Mouse (Mus musculus): ENCODE data around the gene Nrip3.

Nrip3 gene

GRCm38 (mm10) chr7:109781470-109782203 is at the start of gene Nrip3:
Gene Nrip3, minus strand, starts transcription at chr7:109782025.
- peak; percentile 85 for DNase-seq (ENCODE audit: low spot score)

- no peak for DNase-seq (ENCODE audit: low spot score)
Observed at GRCm38 (mm10) chr7:109831376-109831775, 49.6 kb upstream of the Nrip3 start.

DNA sequence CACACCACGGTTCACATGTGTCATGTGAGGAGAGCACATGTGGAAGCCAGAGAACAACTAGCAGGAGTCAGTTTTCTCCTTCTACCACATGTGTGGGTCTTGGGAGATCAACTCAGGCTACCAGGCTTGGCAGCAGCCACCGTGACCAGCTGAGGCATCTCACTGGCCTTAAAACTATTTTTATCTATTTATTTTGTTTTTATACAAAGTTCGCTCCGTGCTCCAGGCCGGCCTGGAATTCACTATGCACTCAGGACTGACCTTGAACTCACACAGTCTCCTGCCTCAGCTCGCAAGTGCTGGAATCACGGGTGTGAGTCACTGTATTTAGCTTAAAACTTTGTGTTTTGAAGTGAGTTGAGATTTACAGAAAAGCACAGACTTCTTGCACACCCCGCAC is 45.1 kb upstream of the Nrip3 start:
- no peak for DNase-seq (ENCODE audit: low spot score)

DNA sequence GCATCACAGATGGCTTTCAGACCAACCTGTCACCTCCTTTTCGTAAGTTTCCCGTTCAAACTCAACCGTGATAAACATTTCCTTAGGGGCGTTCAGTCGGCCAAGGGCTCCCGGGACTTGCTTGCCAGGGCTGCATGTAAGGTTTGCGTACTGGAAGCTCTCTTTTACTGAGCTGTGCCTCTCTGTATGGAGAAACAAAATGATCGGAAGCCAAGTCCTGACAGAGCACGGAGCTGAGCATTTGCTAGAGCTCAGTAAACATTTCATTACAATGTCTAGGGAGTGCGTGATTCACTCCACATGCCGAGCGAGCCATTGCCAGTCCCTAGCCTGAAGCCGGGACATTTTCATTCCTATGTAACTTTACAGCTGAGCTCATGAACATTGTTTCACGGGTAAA is 43.5 kb upstream of the Nrip3 start:
- DNase-seq (ENCODE audit: low spot score): no peak

GRCm38 (mm10) chr7:109818600-109818999 is 36.8 kb upstream of the Nrip3 start:
- no peak for DNase-seq (ENCODE audit: low spot score)

- no peak for DNase-seq (ENCODE audit: low spot score)
Observed at GRCm38 (mm10) chr7:109817954-109818353, 36.1 kb upstream of the Nrip3 start.

- no peak for DNase-seq (ENCODE audit: low spot score)
Observed at GRCm38 (mm10) chr7:109813330-109814140, 31.7 kb upstream of the Nrip3 start.

DNA sequence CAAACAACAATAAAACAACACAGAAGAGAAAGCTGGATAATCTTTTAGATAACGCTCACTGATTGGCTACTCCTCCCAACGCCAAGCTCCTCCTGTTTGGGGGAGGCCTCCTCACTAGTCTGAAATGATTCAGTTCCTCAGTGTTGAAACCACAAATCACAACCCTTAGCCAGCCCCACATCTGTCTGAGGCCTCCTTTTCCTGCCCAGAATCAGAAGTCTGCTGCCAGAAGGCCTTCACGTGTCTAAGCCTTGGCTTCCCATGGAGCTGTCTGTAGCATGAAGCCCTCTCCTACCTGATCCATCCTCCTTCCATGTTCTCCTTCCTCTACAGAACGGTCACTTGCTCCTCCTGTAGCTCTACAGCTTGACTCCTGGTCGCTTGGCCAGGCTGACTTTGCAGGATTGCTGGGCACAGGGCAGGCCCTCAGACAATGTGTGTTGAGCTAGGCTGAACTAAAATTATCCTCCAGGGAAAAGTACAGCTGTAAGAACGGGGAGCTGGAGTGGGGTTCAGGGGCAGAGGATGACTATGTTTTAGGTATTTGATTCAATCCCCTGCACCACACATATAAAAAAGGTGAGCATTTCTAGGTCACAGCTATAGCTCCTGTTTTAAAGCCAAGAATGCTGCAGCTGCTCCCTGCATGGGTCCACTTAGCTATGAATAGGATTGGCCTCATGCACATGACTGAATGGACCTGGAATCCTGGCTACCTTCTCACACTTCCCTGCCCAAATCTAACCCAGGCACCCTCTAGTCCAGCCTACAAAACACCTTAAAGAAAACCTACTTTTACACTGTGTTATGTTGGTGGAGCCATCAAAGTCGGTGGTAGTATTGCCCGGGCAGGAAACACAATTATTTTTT is 26.0 kb upstream of the Nrip3 start:
- no peak for DNase-seq (ENCODE audit: low spot score)

DNA sequence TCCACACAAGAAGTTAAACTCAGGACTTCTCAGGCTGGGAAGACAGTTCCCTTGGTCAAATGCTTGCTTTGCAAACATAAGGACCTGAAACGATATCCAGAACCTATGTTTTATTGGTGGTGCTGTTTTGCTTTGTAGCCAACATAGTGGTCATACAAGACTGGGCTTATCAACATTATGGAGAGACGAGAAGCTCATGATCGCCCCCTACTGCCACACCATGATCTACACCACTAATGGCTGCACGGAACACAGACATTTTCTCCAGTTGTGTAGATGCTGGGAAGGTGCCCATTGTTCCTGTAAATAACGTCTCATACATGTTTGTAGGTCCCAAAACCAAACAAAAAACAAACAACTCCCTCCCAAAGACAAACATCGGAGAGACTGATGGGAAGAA is 23.0 kb upstream of the Nrip3 start:
- peak; percentile 25 for DNase-seq (ENCODE audit: low spot score)

- no peak for DNase-seq (ENCODE audit: low spot score)
Observed at GRCm38 (mm10) chr7:109804355-109804754, 22.5 kb upstream of the Nrip3 start.

GRCm38 (mm10) chr7:109803516-109803915 is 21.7 kb upstream of the Nrip3 start:
- DNase-seq (ENCODE audit: low spot score): no peak

GRCm38 (mm10) chr7:109800626-109801025 is 18.8 kb upstream of the Nrip3 start:
- no peak for DNase-seq (ENCODE audit: low spot score)

- DNase-seq (ENCODE audit: low spot score): no peak
Observed at GRCm38 (mm10) chr7:109799168-109799567, 17.3 kb upstream of the Nrip3 start.

GRCm38 (mm10) chr7:109795564-109795963 is 13.7 kb upstream of the Nrip3 start:
- DNase-seq (ENCODE audit: low spot score): no peak

GRCm38 (mm10) chr7:109794556-109794955 is 12.7 kb upstream of the Nrip3 start:
- DNase-seq (ENCODE audit: low spot score): no peak

GRCm38 (mm10) chr7:109792759-109793158 is 10.9 kb upstream of the Nrip3 start:
- DNase-seq (ENCODE audit: low spot score): peak; percentile 31

- DNase-seq (ENCODE audit: low spot score): no peak
Observed at GRCm38 (mm10) chr7:109790818-109791217, 9.0 kb upstream of the Nrip3 start.

DNA sequence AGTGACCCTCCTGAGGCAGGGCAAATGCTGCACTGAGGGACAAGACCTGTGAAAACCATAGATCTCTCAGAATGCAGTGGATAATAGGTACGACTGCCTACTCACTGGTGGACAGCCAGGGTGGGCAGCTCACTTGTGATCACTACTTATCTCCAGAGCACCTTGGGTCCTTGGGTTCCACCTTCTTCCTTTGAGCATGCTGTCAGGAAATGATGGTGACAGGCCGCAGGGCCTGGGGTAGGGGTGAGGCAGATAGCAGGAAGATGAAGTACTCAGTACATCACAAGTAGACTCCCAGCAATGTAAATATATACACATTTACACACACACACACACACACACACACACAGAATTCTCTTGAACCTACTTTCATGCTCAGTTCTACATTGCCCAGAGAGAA is 6.0 kb upstream of the Nrip3 start:
- DNase-seq (ENCODE audit: low spot score): no peak

DNA sequence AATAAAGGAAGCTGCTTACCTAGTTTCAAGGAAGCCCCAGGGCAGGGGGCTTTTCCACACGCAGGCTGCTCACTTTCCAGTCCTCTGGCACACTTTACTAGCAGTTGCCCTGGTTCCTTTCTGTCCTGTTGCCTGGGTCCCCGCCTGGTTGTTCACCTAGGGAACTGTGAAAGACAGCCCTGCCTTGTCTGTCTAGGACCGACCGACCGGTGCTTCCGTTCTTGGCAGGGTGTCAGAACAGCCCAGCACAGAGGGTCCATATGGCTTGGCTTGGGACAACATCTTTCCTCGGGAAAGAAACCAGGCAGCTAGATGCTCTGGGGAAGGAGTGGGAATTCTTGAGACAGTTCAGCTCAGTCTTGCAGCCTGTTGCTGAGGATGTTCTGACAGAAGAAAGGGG is 1.5 kb upstream of the Nrip3 start:
- DNase-seq (ENCODE audit: low spot score): no peak

DNA sequence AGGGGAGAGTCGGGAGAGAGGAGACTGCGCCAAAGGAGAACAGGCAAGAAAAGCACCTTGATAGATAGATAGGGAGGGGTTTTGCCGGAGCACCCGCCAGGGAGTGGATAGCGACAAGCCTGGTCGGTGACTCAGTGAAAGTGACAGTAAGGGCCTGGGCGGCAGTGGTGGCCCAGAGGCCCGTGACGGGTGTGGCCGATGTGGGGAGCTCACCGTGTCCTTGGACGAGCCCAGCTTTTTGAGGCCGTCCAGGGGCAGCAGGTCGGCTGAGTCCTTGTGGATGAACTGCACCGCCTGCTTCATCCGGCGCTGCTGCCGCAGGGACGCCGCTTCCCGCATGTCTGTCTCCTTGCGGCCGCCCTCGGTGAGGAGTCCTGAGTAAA is 747 bp downstream of the Nrip3 start:
- DNase-seq (ENCODE audit: low spot score): no peak

DNA sequence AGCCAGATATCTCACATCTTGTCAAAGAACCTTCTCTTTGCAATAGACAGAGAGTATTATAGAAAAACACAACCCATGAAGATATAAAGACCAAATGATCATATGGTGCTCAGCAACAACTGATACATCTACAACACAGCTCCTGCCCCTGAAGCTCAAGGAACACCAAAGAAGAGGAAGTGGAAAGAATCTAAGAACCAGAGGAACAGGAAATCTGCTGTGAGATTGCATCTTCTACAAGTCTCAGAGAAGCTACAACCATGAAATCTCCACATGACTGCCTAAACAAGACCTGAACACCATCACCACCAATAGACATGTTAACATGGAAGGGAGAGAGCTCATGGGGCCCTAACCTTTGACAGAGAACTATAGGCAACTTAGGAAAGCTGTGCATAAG is 9.6 kb downstream of the Nrip3 start:
- no peak for DNase-seq (ENCODE audit: low spot score)

- no peak for DNase-seq (ENCODE audit: low spot score)
Observed at GRCm38 (mm10) chr7:109768699-109769383, 13.0 kb downstream of the Nrip3 start.

Measured in yolk sac, embryonic 10.5 days (tissue).